Mouse (Mus musculus) MEL (cell line): Measurements from ENCODE around the gene Zmat3. TPM values are rescaled to one million over a fixed set of nuclear protein-coding genes. Genes with fewer than 3 reads are reported as not detected.

Source experiments
- DNase-seq: peaks from one replicate; pipeline ENCODE4 v3.0.0; 2011; ENCODE audit warnings: low read depth, low spot score
- H3K27ac ChIP-seq: 2 replicates; pipeline ENCODE4 v1.5.1; 2012; ENCODE audit warnings: low read depth, mild to moderate bottlenecking, control low read depth, low read length, moderate library complexity; ENCODE audit not compliant: control insufficient read depth
- H3K27me3 ChIP-seq, 2 experiments: fragments of 150-350 bp in 1 of 2; sonication (generic) in 1 of 2; 2 replicates each; pipeline ENCODE4 v1.6.1; 2012; ENCODE audit warnings: low read length in 2 of 2, mild to moderate bottlenecking in 2 of 2, improper control_type of control experiment in 1 of 2, moderate library complexity in 1 of 2; ENCODE audit not compliant: insufficient read depth in 2 of 2, control insufficient read depth in 1 of 2
- H3K36me3 ChIP-seq, 2 experiments: 2 replicates each; pipeline ENCODE4 v1.6.1; 2012 to 2014; ENCODE audit warnings: low read length in 2 of 2, improper control_type of control experiment in 1 of 2, inconsistent platforms in 1 of 2, mild to moderate bottlenecking in 1 of 2; ENCODE audit not compliant: insufficient read depth in 2 of 2, control insufficient read depth in 1 of 2
- H3K4me1 ChIP-seq, 2 experiments: fragments of 150-350 bp in 1 of 2; sonication (generic) in 1 of 2; 2 replicates each; pipeline ENCODE4 v1.6.1; 2012; ENCODE audit warnings: low read length in 2 of 2, improper control_type of control experiment in 1 of 2, mild to moderate bottlenecking in 1 of 2; ENCODE audit not compliant: insufficient read depth in 2 of 2, control insufficient read depth in 1 of 2
- H3K4me3 ChIP-seq, 2 experiments: fragments of 150-350 bp in 1 of 2; sonication (generic) in 1 of 2; 2 replicates each; pipeline ENCODE4 v1.5.1; 2012; ENCODE audit warnings: low read depth in 2 of 2, low read length in 2 of 2, mild to moderate bottlenecking in 2 of 2, moderate library complexity in 2 of 2, control low read depth in 1 of 2, improper control_type of control experiment in 1 of 2; ENCODE audit not compliant: control insufficient read depth in 1 of 2, insufficient read depth in 1 of 2
- H3K79me2 ChIP-seq: 2 replicates; pipeline ENCODE4 v1.6.1; 2012; ENCODE audit warnings: mild to moderate bottlenecking, low read length, moderate library complexity; ENCODE audit not compliant: control insufficient read depth, poor library complexity, insufficient read depth
- H3K9ac ChIP-seq: 2 replicates; pipeline ENCODE4 v1.6.1; 2012; ENCODE audit warnings: low read depth, mild to moderate bottlenecking, control low read depth, low read length, moderate library complexity; ENCODE audit not compliant: control insufficient read depth, poor library complexity, severe bottlenecking
- H3K9me3 ChIP-seq: fragments of 150-350 bp; sonication (generic); replicated peaks from 2 replicates; pipeline ENCODE4 v1.6.1; 2012; ENCODE audit warnings: mild to moderate bottlenecking, low read length, improper control_type of control experiment, moderate library complexity; ENCODE audit not compliant: insufficient read depth
- BHLHE40 ChIP-seq: IDR thresholded peaks from 2 replicates; pipeline ENCODE4 v1.6.1; 2012; ENCODE audit warnings: low read depth, mild to moderate bottlenecking, inconsistent platforms, low read length, improper control_type of control experiment, borderline replicate concordance
- CHD1 ChIP-seq: IDR thresholded peaks from 2 replicates; pipeline ENCODE4 v1.6.1; 2012; ENCODE audit warnings: low read depth, mild to moderate bottlenecking, inconsistent platforms, low read length, improper control_type of control experiment
- CHD2 ChIP-seq: IDR thresholded peaks from 2 replicates; pipeline ENCODE4 v1.6.1; 2011; ENCODE audit warnings: low read length, improper control_type of control experiment
- CTCF ChIP-seq, 3 experiments: IDR thresholded peaks in 2 of 3; conservative IDR thresholded peaks in 1 of 3; 2 replicates each; pipeline ENCODE4 v1.5.1; 2011 to 2012; ENCODE audit warnings: low read length in 3 of 3, low read depth in 2 of 3, mild to moderate bottlenecking in 2 of 3, improper control_type of control experiment in 1 of 3, inconsistent platforms in 1 of 3, mixed read lengths in 1 of 3, moderate library complexity in 1 of 3; ENCODE audit not compliant: control insufficient read depth in 1 of 3, insufficient read depth in 1 of 3, poor library complexity in 1 of 3, severe bottlenecking in 1 of 3
- E2F4 ChIP-seq: IDR thresholded peaks from 2 replicates; pipeline ENCODE4 v1.6.1; 2011; ENCODE audit warnings: low read depth, low read length, improper control_type of control experiment, borderline replicate concordance
- ELF1 ChIP-seq: IDR thresholded peaks from 2 replicates; pipeline ENCODE4 v1.6.1; 2014; ENCODE audit warnings: low read depth, mild to moderate bottlenecking, inconsistent platforms, low read length, improper control_type of control experiment, moderate library complexity
- EP300 ChIP-seq, 2 experiments: IDR thresholded peaks; 2 replicates each; pipeline ENCODE4 v1.6.1; 2011; ENCODE audit warnings: improper control_type of control experiment in 2 of 2, low read length in 2 of 2, low read depth in 1 of 2, mild to moderate bottlenecking in 1 of 2
- ETS1 ChIP-seq: IDR thresholded peaks from 2 replicates; pipeline ENCODE4 v1.6.1; 2012; ENCODE audit warnings: low read depth, mild to moderate bottlenecking, inconsistent platforms, low read length, improper control_type of control experiment, moderate library complexity
- GABPA ChIP-seq: IDR thresholded peaks from 2 replicates; pipeline ENCODE4 v1.6.1; 2012; ENCODE audit warnings: low read depth, mild to moderate bottlenecking, inconsistent platforms, low read length, improper control_type of control experiment, moderate library complexity
- GATA1 ChIP-seq: IDR thresholded peaks from 2 replicates; pipeline ENCODE4 v1.6.1; 2011; ENCODE audit warnings: low read depth, low read length, improper control_type of control experiment
- HCFC1 ChIP-seq: IDR thresholded peaks from 2 replicates; pipeline ENCODE4 v1.6.1; 2012; ENCODE audit warnings: low read depth, mild to moderate bottlenecking, inconsistent platforms, low read length, improper control_type of control experiment, moderate library complexity
- JUND ChIP-seq: IDR thresholded peaks from 2 replicates; pipeline ENCODE4 v1.6.1; 2011; ENCODE audit warnings: low read depth, mild to moderate bottlenecking, improper control_type of control experiment, low read length
- KAT2A ChIP-seq: conservative IDR thresholded peaks from 2 replicates; pipeline ENCODE4 v1.6.1; 2012; ENCODE audit warnings: low read depth, low read length, improper control_type of control experiment, inconsistent platforms
- MAFK ChIP-seq: IDR thresholded peaks from 2 replicates; pipeline ENCODE4 v1.6.1; 2011; ENCODE audit warnings: low read depth, mild to moderate bottlenecking, low read length, improper control_type of control experiment, borderline replicate concordance
- MAX ChIP-seq: IDR thresholded peaks from 2 replicates; pipeline ENCODE4 v1.6.1; 2011; ENCODE audit warnings: low read length, improper control_type of control experiment
- MAZ ChIP-seq: IDR thresholded peaks from 2 replicates; pipeline ENCODE4 v1.6.1; 2012; ENCODE audit warnings: low read depth, mild to moderate bottlenecking, inconsistent platforms, low read length, improper control_type of control experiment
- MEF2A ChIP-seq: IDR thresholded peaks from 2 replicates; pipeline ENCODE4 v1.6.1; 2014; ENCODE audit warnings: low read depth, mild to moderate bottlenecking, inconsistent platforms, low read length, improper control_type of control experiment; ENCODE audit not compliant: poor library complexity, insufficient replicate concordance, severe bottlenecking; ENCODE audit errors: extremely low read depth
- MXI1 ChIP-seq: IDR thresholded peaks from 2 replicates; pipeline ENCODE4 v1.6.1; 2011; ENCODE audit warnings: mild to moderate bottlenecking, low read depth, low read length, improper control_type of control experiment
- MYB ChIP-seq: IDR thresholded peaks from 2 replicates; pipeline ENCODE4 v1.6.1; 2011; ENCODE audit warnings: mild to moderate bottlenecking, low read depth, low read length, improper control_type of control experiment
- MYC ChIP-seq: IDR thresholded peaks from 2 replicates; pipeline ENCODE4 v1.6.1; 2011; ENCODE audit warnings: low read depth, mild to moderate bottlenecking, low read length, improper control_type of control experiment, moderate library complexity
- NRF1 ChIP-seq: IDR thresholded peaks from 2 replicates; pipeline ENCODE4 v1.6.1; 2014; ENCODE audit warnings: low read depth, mild to moderate bottlenecking, inconsistent platforms, low read length, improper control_type of control experiment, moderate library complexity; ENCODE audit not compliant: poor library complexity, insufficient read depth, severe bottlenecking
- POLR2A ChIP-seq, 2 experiments: IDR thresholded peaks; 2 replicates each; pipeline ENCODE4 v1.6.1; 2011 to 2012; ENCODE audit warnings: low read length in 2 of 2, mild to moderate bottlenecking in 2 of 2, control low read depth in 1 of 2, improper control_type of control experiment in 1 of 2, low read depth in 1 of 2, moderate library complexity in 1 of 2; ENCODE audit not compliant: control insufficient read depth in 1 of 2, insufficient read depth in 1 of 2, poor library complexity in 1 of 2
- POLR2AphosphoS2 ChIP-seq: IDR thresholded peaks from 2 replicates; pipeline ENCODE4 v1.6.1; 2011; ENCODE audit warnings: low read length, improper control_type of control experiment
- POLR2AphosphoS5 ChIP-seq: IDR thresholded peaks from 2 replicates; pipeline ENCODE4 v1.6.1; 2012; ENCODE audit warnings: low read depth, borderline replicate concordance, mild to moderate bottlenecking, inconsistent platforms, low read length, moderate library complexity, mixed read lengths
- RCOR1 ChIP-seq: IDR thresholded peaks from 2 replicates; pipeline ENCODE4 v1.6.1; 2012; ENCODE audit warnings: low read depth, mild to moderate bottlenecking, inconsistent platforms, low read length, improper control_type of control experiment
- SIN3A ChIP-seq: IDR thresholded peaks from 2 replicates; pipeline ENCODE4 v1.6.1; 2012; ENCODE audit warnings: low read length, improper control_type of control experiment, inconsistent platforms
- SMC3 ChIP-seq: IDR thresholded peaks from 2 replicates; pipeline ENCODE4 v1.6.1; 2011; ENCODE audit warnings: low read depth, low read length, improper control_type of control experiment
- TAL1 ChIP-seq: IDR thresholded peaks from 2 replicates; pipeline ENCODE4 v1.6.1; 2012; ENCODE audit warnings: mild to moderate bottlenecking, inconsistent platforms, low read length, moderate library complexity, mixed read lengths
- TBP ChIP-seq: IDR thresholded peaks from 2 replicates; pipeline ENCODE4 v1.8.0; 2011; ENCODE audit warnings: low read depth, low read length, improper control_type of control experiment
- TCF12 ChIP-seq: IDR thresholded peaks from 2 replicates; pipeline ENCODE4 v1.6.1; 2014; ENCODE audit warnings: low read depth, mild to moderate bottlenecking, inconsistent platforms, low read length, improper control_type of control experiment, moderate library complexity
- UBTF ChIP-seq: IDR thresholded peaks from 2 replicates; pipeline ENCODE4 v1.6.1; 2012; ENCODE audit warnings: low read depth, mild to moderate bottlenecking, inconsistent platforms, low read length, improper control_type of control experiment, moderate library complexity, borderline replicate concordance; ENCODE audit not compliant: insufficient read depth
- USF1 ChIP-seq: IDR thresholded peaks from 2 replicates; pipeline ENCODE4 v1.6.1; 2014; ENCODE audit warnings: low read depth, mild to moderate bottlenecking, inconsistent platforms, low read length, improper control_type of control experiment, moderate library complexity
- USF2 ChIP-seq, 2 experiments: IDR thresholded peaks; 2 replicates each; pipeline ENCODE4 v1.6.1; 2011 to 2012; ENCODE audit warnings: improper control_type of control experiment in 2 of 2, low read length in 2 of 2, borderline replicate concordance in 1 of 2, inconsistent platforms in 1 of 2, low read depth in 1 of 2, mild to moderate bottlenecking in 1 of 2; ENCODE audit not compliant: insufficient read depth in 1 of 2
- ZC3H11A ChIP-seq: IDR thresholded peaks from 2 replicates; pipeline ENCODE4 v1.6.1; 2012; ENCODE audit warnings: low read depth, mild to moderate bottlenecking, inconsistent platforms, low read length, improper control_type of control experiment
- ZKSCAN1 ChIP-seq: IDR thresholded peaks from 2 replicates; pipeline ENCODE4 v1.6.1; 2012; ENCODE audit warnings: low read depth, mild to moderate bottlenecking, inconsistent platforms, low read length, improper control_type of control experiment, moderate library complexity
- ZMIZ1 ChIP-seq: IDR thresholded peaks from 2 replicates; pipeline ENCODE4 v1.6.1; 2012; ENCODE audit warnings: low read depth, mild to moderate bottlenecking, inconsistent platforms, low read length, improper control_type of control experiment, moderate library complexity
- ZNF384 ChIP-seq: IDR thresholded peaks from 2 replicates; pipeline ENCODE4 v1.6.1; 2012; ENCODE audit warnings: low read depth, mild to moderate bottlenecking, inconsistent platforms, low read length, improper control_type of control experiment
- polyA plus RNA-seq, 2 experiments: library from polyadenylated mRNA; stranded (reverse) in 1 of 2; unstranded in 1 of 2; fragments of >175 nt in 1 of 2; fragments of >200 nt in 1 of 2; gene quantifications; 2 replicates each; pipeline versions ENCODE4 v1.2.1 to v1.2.4; 2012; ENCODE audit warnings: low replicate concordance in 2 of 2, low read depth in 1 of 2; ENCODE audit not compliant: insufficient read length in 2 of 2, insufficient read depth in 1 of 2, missing spikeins in 1 of 2
- total RNA-seq: library from RNA; depleted of rRNA; stranded (reverse); fragments of 300-350 nt; gene quantifications from 2 replicates; pipeline ENCODE4 v1.2.3, GENCODE M21; 2012

The Zmat3 gene
- total and polyA plus RNA-seq, 3 experiments = 3.1 to 4.4 TPM; not detected in 1

DNA sequence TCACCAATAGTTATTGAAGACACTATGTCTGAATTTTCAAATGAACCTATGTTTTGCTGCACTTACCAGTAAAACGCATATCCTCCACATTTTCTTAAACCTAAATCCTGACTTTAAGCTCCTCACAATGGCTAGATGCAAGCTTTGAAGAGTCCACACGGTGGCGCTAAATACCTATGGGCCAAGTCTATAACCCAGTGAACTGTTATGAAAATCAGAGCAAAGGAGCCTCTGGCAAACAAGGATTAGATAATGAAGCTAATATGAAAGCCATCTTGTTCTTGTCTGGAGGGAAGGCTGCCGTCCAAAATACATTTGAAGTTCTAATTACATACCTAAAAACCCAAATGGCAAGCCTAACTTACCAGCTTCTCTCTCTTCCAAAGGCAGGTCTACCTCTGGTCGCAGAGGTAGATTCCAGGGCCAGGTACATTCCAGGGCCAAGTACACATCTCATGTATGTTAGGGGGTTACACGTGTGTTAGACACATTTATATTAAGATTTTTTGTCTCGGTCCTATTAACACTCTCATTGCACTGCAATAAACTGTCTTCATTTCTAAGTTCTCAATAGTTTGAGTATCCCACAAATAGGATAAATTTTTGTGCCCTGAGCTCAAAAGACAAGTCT is 32.2 kb downstream of the Zmat3 start:
- no peaks in the 10 kb centered on the region for H3K27me3 ChIP-seq
- H3K9me3 ChIP-seq = no peaks in the 10 kb centered on the region
- no peak overlapping the region for H3K27ac ChIP-seq
- no peaks in the 10 kb centered on the region for H3K36me3 ChIP-seq
- no peaks in the 10 kb centered on the region for H3K79me2 ChIP-seq
- no peaks in the 10 kb centered on the region for H3K4me1 ChIP-seq
- peak; percentile 86 for DNase-seq
- no peak overlapping the region for H3K9ac ChIP-seq
- H3K4me3 ChIP-seq = no peak overlapping the region
- no peak for TF ChIP-seq MAX
- TF ChIP-seq SIN3A = no peak
- peak; percentile 39; the same call in 1 of the 2 replicates for TF ChIP-seq RCOR1
- TF ChIP-seq ZC3H11A = peak; percentile 90
- no peak for TF ChIP-seq USF2 (IDR thresholded peaks at IDR 0.05; ENCODE audit: borderline replicate concordance in 1 of 2, insufficient read depth in 1 of 2, low read depth in 1 of 2, low read length in 2 of 2)
- TF ChIP-seq UBTF = no peak
- no peak for TF ChIP-seq CHD2
- TF ChIP-seq ZMIZ1 = no peak
- TF ChIP-seq BHLHE40 = no peak
- TF ChIP-seq MYB = no peak
- TF ChIP-seq CHD1 = no peak
- TF ChIP-seq MAZ = no peak
- no peak for TF ChIP-seq TBP
- TF ChIP-seq GATA1 = 0 out of 2 replicates have a peak, but pooled peaks have one; percentile 19
- no peak for TF ChIP-seq ZKSCAN1
- TF ChIP-seq E2F4 = no peak
- no peak for TF ChIP-seq POLR2AphosphoS5
- no peak for TF ChIP-seq MXI1
- no peak for TF ChIP-seq TCF12
- TF ChIP-seq MAFK = no peak
- TF ChIP-seq JUND = no peak
- no peak for TF ChIP-seq ETS1
- no peak for TF ChIP-seq EP300 (IDR thresholded peaks at IDR 0.05; ENCODE audit: low read depth in 1 of 2, low read length in 2 of 2)
- no peak for TF ChIP-seq HCFC1
- no peak for TF ChIP-seq NRF1
- TF ChIP-seq MYC = no peak
- TF ChIP-seq ZNF384 = no peak
- TF ChIP-seq POLR2AphosphoS2 = no peak
- TF ChIP-seq POLR2A (IDR thresholded peaks at IDR 0.05; ENCODE audit: control insufficient read depth in 1 of 2, insufficient read depth in 1 of 2, low read depth in 1 of 2, low read length in 2 of 2, poor library complexity in 1 of 2) = no peak
- peak; percentile 63 to 95 (median 93) for TF ChIP-seq CTCF (IDR thresholded peaks at IDR 0.05 in 2 of 3, conservative IDR thresholded peaks at IDR 0.05 in 1 of 3; ENCODE audit: control insufficient read depth in 1 of 3, insufficient read depth in 1 of 3, low read depth in 2 of 3, low read length in 3 of 3, poor library complexity in 1 of 3, severe bottlenecking in 1 of 3)
- peak; percentile 96 for TF ChIP-seq SMC3
- TF ChIP-seq TAL1 = no peak
- no peak for TF ChIP-seq ELF1
- no peak for TF ChIP-seq GABPA
- no peak for TF ChIP-seq KAT2A
- no peak for TF ChIP-seq USF1
- no peak for TF ChIP-seq MEF2A
